Mouse (Mus musculus): ENCODE measurements around the gene Clip2.

Clip2 gene

DNA sequence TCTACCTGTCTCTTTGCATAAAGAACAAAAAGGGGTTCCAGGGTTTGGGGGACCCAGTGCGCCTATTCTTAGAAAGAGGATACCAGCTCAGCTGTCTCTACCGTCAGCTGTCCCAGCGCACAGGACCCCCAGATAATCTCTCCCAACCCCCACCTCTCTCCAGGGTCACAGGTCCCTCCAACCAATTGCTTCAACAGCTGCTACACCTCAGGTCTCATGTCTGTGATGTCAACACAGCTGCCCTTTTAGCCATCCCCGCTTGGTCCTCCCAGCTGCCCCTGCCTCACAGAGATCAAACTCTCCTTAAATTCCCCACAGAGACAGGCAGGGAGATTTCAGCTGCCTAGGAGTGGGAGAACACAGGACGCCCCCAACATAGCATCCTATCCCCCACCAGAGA, 28.5 kb downstream of the Clip2 start:
- DNase-seq (ENCODE audit: low spot score) = no peak

DNA sequence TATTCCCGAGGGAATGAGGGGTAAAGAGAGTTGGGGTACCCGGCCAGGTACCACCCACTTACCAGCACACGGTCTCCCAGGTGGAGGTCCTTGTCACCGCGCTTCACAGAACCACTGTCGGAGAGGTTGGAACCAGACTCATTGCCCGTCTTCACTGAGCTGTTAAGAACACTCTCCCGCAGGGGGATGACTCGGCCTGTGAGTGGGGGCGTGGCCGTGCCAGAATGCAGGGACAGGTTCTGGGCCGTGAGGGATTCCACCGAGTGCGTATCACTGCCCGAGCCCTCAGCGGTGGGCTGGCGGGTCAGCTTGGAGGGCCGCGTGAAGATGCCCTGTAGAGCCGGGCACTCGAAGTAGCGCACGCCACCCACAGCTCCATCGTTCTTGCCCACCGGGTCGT, 29.7 kb downstream of the Clip2 start:
- DNase-seq (ENCODE audit: low spot score) = no peak

DNA sequence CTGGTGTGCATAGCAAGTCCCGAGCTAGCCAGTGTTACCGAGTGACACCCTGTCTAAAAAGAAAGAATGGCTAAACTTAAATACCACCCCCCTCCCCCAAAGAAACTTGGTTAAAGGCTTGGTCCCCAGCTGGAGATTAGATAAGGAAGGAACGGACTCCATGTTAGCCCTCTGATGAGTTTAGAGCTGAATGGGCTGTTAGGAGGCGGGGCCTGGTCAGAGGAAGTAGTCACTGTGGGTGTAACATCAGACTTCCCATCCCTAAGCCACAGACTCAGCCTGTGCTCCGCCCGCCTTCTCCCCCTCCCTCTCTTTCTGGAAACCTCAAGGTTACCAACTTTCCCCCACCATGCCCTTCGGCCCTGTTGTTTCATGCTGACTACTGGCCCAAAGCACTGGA, 30.4 kb downstream of the Clip2 start:
- no peak for DNase-seq (ENCODE audit: low spot score)

DNA sequence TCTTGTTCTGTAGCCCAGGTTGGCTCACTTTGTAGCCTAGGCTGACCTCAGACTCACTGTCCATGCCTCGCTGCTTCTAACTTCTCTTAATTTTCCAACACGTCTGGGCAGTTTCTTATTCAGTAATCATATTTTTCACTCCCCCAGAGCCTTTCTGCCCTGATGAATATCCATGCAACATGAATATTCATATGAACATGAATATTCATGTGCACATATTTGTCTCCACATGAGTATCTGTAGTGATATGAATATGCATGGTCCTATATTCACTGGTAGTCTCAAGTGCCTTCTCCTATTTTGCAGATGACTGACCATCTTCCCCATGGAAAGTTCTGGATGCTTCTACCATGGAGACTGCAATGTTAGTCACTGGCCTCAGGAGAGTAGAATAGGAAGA, 31.1 kb downstream of the Clip2 start:
- no peak for DNase-seq (ENCODE audit: low spot score)

DNA sequence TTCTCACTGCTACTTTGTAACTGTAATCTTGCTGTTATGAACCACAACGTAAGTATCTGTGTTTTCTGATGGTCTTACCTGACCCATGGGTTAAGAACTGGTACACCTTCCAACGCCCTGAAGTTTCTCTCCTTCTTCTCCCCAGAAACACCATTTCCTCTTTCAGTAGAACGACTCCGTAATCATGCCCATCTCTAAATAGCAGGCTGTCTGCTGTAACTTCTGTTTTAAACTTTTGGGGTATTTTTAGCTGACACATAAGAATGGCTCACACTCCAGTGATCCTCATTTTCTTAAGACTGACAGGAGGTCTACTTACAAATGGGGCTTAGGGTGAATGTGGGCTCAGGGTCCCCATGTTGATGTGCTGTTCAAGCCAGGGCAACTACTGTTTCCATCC, 32.1 kb downstream of the Clip2 start:
- no peak for DNase-seq (ENCODE audit: low spot score)

DNA sequence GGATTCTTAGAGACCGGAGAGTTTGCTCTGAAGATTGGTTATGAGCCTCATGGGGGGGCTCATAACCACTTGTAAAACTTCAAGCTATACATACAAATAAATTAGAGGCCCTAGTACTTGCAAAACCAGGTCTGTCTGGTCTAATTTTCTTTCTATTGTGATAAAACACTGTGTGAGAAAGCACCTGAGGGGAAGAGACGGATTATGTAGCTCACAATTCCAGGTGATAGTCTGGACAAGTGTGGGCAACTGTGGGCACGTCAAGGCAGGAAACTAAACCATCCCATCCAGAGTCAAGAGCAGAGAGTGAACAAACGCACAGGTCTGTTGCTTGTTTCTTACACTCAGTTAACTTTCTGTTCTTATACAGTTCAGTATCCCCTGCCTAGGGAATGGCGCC, 32.8 kb downstream of the Clip2 start:
- no peak for DNase-seq (ENCODE audit: low spot score)

DNA sequence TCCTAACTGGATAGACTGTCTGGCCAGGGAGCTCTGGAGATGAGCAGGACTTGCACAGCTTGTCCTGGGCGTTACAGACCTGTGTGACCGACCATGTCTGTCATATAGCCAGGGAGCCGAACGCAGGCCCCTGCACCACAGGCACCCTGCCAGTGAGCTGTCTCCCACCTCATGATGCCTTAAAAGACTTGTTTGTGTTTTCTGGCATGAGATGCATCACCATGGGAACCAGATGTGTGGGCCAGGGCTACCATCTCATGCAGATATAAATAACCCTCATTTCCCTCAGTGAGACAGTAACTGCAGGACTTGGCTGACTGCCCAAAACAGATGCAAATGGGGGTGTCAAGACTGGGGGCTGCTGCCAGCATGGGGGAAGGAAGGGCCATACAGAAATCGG, 40.1 kb downstream of the Clip2 start:
- no peak for DNase-seq (ENCODE audit: low spot score)

DNA sequence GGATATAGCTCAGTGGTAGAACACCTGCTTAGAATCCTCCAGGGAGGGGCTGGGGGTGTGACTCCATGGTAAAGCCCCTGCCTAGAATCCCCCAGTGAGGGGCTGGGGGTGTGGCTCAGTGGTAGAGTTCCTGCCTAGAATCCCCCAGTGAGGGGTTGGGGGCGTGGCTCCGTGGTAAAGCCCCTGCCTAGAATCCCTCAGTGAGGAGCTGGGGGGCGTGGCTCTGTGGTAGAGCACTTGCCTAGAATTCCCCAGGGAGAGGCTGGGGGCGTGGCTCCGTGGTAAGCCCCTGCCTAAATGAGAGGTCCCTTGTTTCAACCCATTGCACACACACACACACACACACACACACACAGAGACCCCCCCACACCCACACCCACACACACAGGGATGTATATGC, 42.0 kb downstream of the Clip2 start:
- no peak for DNase-seq (ENCODE audit: low spot score)

DNA sequence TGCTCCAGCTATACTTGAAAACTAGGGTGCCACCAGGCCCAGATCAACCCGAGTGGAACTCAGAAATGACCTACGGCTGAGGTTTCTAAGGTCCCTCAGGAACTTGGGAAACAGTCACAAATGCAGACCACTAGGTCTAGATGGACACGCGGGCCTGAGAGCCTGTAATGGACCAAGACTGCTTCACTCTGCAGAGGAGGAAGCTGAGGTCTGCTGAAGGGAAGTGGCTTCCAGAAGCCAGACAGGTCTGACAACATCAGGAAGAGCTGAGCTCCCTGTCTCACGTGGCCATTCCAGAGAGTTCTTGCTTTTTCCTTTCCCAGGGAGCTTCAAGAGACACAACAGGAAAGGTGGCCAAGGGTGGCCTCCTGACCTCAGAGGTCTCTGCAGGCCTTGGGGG, 43.3 kb downstream of the Clip2 start:
- DNase-seq (ENCODE audit: low spot score) = no peak

DNA sequence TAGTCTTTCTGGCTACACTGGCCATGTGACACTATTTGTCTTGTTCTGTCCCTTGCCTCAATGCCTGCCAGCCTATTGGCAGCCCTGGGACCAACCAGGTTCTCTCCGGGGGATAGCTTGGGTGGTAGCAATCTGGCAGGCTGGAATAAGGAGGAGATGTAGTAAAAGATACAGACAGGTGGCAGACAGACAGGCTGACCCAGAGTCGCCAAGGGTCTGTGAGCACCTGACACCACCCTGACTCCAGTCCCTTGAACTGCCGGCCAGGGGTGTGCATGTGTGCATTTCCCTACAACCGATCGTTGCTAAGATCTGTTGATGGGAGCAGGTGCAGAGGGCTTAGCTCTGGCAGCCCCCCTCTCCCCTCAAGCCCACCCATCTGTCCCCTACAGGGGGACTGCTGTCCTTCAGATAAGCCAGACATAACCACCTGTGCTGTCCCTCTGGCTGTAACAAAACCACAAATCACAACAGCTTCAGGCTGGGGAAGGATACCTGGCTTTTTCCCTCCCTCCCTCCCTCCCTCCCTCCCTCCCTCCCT, 44.3 kb downstream of the Clip2 start:
- DNase-seq (ENCODE audit: low spot score) = no peak

DNA sequence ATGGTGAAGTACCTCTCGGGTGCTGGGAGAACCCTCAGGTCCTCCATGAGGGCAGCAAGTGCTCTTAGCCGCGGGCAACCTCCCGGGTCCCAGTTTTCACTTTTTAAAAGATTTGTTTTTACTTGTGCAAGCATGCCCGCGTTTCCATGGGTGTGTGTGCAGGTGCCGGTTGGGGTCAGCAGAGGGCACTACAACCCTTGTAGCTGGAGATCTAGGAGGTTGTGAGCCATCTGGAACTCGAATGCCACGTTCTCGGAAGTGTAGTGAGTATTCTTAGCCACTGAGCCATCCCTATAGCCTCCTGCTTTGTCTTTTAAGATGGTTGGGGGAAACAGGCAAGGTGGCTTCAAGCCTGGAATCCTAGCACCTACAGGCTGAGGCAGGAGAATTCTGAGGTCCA, 44.9 kb downstream of the Clip2 start:
- DNase-seq (ENCODE audit: low spot score) = peak; percentile 83

DNA sequence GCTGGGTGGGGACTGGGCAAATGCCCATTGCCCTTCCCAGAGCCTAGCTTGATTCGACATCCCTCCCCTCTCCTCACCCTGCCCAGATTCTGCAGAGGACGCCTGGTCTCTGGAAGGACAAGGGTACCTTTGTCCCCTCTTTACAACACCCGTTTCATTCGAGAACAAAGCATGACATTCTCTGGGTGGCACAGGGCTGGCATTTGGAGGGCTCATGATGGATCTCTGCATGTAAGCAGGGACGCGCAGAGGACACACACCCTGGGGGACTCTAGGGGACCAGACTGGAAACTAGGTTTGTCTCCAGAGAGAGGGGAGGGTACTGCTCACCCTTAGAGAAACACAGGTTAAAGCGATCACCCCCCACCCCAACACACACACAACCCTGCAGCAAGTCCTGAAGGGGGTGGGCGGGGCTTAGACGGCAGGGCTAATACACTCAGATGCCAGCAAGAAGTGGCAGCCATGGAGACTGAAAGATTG, 46.4 kb downstream of the Clip2 start:
- DNase-seq (ENCODE audit: low spot score) = no peak

DNA sequence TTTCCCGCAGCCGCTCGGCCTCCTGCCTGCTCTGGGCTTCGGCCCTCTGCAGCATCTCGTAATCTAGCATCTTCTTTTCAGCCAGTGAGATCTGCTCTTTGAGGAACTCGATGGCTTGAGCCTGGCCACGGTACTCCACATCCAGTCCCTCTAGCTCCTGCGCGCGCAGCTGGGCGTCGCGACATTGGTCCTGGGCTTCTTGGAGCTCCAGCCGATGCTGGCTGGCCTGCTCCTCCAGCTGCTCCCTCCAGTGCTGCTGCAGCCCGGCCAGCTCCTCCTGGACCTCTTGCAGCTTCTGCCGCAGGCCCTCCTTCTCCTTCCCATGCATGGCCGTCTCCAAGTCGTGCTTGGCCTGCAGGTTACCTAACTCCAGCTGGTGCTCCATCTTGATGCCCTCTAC, 49.6 kb downstream of the Clip2 start:
- DNase-seq (ENCODE audit: low spot score) = no peak

DNA sequence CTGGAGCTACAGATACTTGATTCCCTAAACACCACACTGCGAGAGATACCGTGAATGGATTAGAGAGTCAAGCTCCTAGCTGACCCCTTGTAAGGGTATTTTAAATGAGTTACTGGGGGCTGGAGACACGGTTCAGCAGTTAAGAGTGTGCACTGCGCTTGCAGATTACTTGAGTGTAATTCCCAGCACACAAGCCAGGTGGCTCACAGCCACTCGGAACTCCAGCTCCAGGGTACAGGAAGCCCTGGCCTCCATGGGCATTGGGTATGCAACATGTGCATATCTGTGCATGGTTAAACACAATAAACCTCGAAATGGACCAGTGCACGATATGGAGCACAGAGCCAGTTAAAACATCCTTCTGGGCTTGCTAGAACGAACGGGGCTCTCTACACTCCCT, 50.8 kb downstream of the Clip2 start:
- DNase-seq (ENCODE audit: low spot score) = no peak

DNA sequence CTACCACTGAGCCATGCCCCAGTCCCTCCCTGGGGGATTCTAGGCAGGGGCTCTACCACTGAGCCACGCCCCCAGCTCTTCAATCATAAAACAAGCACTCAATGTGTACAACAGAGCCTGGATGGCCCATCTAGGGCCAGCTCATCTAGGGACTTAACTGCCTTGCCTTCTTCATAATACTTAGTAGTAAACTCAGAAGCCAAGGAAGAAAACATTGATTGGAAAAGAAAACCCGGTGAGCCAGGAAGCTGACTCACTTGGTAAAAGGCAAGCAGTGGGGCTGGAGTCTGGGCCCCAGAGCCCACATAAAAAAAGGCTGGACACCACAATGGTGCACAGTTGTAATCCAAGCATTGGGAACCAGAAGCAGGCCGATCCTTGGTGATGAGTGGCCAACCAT, 51.6 kb downstream of the Clip2 start:
- no peak for DNase-seq (ENCODE audit: low spot score)

DNA sequence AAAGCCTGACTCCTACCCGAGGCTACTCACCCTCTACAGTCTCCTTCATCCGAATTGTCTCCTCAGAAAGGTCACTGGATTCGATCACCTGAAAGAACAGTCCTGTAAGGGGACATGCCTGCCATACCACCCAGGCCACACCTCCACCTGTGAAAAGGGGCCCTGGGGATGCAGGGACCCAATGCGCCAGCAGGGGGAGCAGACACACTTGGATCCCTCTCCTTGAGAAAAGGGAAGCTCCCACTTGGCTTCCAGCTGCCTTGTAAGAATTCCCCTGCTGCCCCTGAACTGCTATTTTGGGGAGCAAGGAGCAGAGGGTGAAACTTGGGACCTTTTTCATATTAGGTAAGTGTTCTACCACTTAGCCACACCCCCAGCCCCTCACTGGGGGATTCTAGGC, 52.2 kb downstream of the Clip2 start:
- DNase-seq (ENCODE audit: low spot score) = peak; percentile 46

DNA sequence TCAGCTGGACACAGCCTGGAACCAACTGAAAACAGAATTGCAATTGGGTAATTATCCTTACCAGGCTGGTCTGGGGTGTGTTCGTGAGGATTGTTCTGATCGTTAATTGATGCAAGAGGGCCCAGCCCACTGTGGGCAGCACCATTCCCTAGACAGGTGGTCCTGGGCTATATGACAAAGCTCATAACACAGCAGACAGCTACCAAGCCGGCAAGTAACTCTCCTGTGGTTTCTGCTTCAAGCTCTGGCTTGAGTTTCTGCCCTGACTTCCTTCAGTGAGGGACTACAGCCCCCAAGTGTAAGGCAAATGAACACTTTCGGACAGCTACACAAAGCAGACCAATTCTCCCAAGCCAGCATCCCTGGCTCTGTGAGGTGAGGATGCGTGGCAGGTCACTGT, 55.2 kb downstream of the Clip2 start:
- no peak for DNase-seq (ENCODE audit: low spot score)

DNA sequence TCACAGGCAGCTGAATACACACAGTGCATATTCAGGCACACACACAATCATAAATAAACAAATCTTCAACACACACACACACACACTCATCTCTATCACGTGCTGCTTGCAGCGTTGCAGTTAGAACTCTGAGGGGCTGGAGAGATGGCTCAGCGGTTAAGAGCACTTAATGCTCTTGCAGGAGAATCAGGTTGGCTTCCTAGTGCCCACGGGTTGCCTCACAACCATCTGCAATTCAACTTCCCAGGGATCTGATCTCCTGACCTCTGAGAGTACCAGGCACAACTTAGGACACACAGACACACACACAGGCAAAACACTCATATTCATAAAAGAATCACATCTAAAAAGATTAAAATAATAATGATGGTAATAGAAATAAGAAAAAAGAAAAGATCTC, 56.4 kb downstream of the Clip2 start:
- no peak for DNase-seq (ENCODE audit: low spot score)

DNA sequence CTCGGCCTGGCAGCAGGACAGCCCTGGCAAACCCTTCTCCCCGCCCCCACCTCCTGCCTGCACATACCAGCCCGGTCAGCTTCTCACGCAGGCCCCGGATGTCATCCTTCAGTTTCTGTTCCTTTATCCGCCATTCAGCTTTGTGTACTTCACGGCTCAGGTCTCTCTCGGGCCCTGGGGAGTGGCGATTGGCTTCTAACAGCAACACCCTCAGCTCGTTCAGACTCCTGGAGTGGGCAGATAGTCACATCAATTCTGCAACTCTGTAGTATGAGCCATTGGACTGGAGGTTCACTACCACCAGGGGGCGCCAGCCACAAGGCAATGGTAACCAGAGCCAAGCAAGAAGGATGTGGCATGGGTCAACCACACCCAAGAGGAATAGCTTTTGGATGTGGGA, 58.1 kb downstream of the Clip2 start:
- DNase-seq (ENCODE audit: low spot score) = peak; percentile 89

DNA sequence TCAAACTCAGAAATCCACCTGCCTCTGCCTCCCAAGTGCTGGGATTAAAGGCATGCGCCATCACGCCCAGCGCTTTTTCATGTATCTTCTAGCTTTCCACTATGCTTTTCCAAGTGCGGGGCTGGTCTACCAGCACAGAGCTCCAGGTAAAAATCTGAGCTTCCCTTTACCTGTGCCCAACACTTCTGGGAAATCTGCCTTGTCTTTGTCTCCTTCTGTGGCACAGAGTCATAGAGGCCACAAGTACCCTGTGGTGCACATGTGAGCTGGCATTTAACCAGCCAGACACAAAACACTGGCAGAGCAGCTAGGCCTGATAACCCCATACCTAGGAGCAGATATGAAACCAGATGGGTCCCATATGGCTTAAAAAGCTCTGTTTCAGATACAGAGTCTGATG, 59.3 kb downstream of the Clip2 start:
- DNase-seq (ENCODE audit: low spot score) = no peak

DNA sequence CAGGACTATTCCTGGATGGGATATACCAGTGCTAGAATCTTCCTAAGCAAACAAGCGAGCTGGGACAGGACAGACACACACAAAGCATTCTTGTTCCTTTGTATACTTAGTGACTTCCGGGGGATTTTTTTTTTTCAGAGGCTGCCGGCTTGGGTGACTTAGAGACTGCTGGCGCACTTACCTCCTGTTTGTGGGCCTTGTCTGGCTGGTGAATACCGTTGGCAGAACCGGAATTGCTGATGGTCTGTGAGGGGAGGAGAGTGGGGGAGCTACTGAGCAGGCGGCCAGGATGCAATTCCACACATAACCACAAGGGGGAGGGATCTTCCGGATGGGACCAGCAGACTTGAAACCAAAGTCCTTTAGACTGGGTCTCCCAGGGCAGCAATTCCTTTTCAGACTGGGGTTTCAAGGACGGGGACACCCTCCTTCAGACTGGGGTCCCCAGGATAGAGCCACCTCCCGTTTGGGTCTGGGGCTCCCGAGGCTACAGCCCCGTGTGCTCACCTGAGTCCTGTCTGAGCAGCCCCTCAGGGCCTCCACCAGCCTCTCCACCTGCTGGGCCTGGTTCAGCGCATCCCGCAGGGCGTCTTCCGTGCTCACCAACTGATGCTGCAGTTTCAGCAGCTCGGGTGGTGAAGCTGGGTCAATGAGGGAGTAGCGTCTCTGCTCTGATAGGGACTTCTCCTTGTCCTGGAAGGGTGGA, 60.4 kb downstream of the Clip2 start:
- DNase-seq (ENCODE audit: low spot score) = peak; percentile 92

DNA sequence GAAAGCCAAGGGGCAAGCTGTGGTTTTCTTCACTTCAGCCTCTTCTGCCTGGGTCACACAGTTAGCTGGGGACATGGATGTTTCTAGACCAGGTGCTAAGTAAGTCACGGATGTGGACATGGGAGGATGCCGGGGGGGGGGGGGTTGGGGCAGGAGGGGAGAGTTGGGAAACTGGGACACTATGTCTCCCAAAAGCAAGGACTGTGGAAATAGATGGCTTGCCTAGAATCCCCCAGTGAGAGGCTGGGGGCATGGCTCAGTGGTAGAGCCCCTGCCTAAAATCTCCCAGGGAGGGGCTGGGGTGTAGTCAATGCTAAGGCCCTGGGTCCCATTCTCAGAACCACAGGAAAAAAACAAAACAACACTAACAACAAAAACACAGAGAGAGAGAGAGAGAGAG, 61.0 kb downstream of the Clip2 start:
- DNase-seq (ENCODE audit: low spot score) = no peak

DNA sequence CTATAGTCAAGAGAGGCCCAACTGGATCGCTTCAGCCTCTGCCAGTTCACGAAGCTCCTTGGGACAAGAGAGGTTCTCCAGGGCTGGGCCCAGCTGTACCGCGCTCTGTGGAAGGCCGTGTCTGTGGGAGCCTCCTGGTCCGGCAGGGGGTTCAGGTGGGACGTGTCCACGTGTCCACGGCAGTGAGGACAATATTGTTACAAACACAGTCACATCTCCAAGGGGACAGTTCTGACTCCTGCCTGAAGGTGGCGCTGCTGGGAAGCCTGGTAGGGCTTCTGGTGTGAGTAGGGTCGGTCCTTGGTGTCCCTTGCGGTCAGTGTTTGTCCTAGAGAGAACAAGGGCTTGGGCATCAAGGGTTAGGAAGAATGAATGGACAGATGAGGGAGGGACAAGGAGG, 61.8 kb downstream of the Clip2 start:
- DNase-seq (ENCODE audit: low spot score) = peak; percentile 35

DNA sequence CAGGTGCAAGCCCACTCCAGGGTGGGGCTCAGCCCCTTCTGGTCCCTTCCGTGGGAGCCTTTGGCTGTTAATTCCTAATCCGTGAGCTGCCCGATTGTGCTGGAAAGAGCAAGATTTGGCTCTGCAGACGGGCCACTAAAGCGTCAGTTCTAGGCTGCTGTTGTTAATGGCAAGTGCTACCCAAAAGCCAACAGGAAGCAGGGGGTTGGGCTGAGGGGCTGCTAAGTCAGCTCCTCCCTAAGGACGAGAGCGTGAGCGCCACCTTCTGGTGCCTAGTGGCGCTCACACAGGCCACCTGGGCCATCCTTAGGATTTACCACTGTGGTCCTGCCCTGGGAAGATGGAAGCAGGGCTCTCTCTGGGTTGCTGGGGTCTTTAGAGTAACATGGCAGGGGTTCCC, 62.7 kb downstream of the Clip2 start:
- DNase-seq (ENCODE audit: low spot score) = peak; percentile 79
